Mouse (Mus musculus): ENCODE measurements around the gene Pinlyp.

DNA sequence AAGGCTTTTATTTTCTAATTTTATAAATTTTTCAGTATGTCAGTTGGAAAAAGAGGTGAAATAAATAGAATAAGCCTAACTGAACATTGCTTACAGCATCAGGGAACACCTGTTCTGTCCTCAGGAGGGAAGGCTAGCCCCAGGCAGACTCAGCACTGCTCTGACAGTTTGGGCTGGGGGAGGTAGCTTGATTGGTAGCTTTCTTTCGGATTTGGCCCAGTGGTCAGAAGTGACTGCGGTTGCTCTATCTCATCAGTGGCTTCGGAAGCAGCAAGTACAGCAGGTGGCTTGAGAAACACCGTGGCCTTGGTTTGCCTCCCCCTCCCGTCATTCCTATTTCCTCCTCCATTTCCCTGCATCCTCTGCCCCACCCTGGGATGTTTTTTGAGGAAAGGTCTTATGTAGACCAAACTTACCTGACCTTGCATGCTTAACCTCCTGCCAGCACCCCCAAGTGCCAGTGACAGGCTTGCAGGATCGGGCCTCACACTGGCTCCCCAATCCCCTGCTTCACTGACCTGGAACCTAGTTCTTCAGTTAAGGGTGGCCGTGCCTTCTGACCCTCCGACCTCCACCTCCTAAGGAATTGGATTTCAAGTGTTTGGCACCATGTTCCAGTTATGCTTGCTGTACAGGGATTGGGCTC lies 17.4 kb upstream of the Pinlyp start:
- TF ChIP-seq POLR2A (IDR thresholded peaks at IDR 0.05; ENCODE audit: borderline replicate concordance, low read depth, low read length) (no peak), CTCF (IDR thresholded peaks at IDR 0.05; ENCODE audit: low read depth, low read length) (no peak)
